Mouse (Mus musculus) limb, embryonic 10.5 days (tissue): Measurements from ENCODE around the gene Frs3. TPM values are rescaled to one million over a fixed set of nuclear protein-coding genes. Genes with fewer than 3 reads are reported as not detected.
A peak's percentile ranks its signal among the peaks of the same experiment; 100 is the strongest.

Source experiments
- DNase-seq: peaks from one replicate; pipeline ENCODE4 v3.0.0-alpha.2; 2017; ENCODE audit warnings: low spot score
- H3K27ac ChIP-seq: fragments of 300-500 bp; sonication (generic); 2 replicates; pipeline ENCODE4 v1.5.1; 2016; ENCODE audit warnings: mild to moderate bottlenecking
- H3K27me3 ChIP-seq: fragments of 300-500 bp; sonication (generic); 2 replicates; pipeline ENCODE4 v1.6.1; 2016; ENCODE audit warnings: low read depth, mild to moderate bottlenecking; ENCODE audit not compliant: poor library complexity, severe bottlenecking
- H3K36me3 ChIP-seq: fragments of 300-500 bp; sonication (generic); 2 replicates; pipeline ENCODE4 v1.6.1; 2016; ENCODE audit warnings: mild to moderate bottlenecking, moderate library complexity
- H3K4me1 ChIP-seq: fragments of 300-500 bp; sonication (generic); 2 replicates; pipeline ENCODE4 v1.6.1; 2016
- H3K4me3 ChIP-seq: fragments of 300-500 bp; sonication (generic); 2 replicates; pipeline ENCODE4 v1.5.1; 2016; ENCODE audit warnings: mild to moderate bottlenecking, moderate library complexity
- H3K9me3 ChIP-seq: fragments of 300-500 bp; sonication (generic); replicated peaks from 2 replicates; pipeline ENCODE4 v1.6.1; 2016; ENCODE audit warnings: mild to moderate bottlenecking
- whole genome bisulfite sequencing: fragments of 180-500 bp; shearing (Covaris S2); methylation state at CpG from one replicate; pipeline ENCODE4 v1.1.7; 2016; 5-methylcytosine and 5-hydroxymethylcytosine counted together
- polyA plus RNA-seq: library from polyadenylated mRNA; unstranded; fragments of >200 nt; fragmentation: Nextera tagmentation; extraction: Ambion mirVana; gene quantifications from 2 replicates; pipeline ENCODE4 v1.2.1, GENCODE M21; 2016

Frs3 gene
- polyA plus RNA-seq, 1 experiment from 2014 or later = 7.3 TPM

DNA sequence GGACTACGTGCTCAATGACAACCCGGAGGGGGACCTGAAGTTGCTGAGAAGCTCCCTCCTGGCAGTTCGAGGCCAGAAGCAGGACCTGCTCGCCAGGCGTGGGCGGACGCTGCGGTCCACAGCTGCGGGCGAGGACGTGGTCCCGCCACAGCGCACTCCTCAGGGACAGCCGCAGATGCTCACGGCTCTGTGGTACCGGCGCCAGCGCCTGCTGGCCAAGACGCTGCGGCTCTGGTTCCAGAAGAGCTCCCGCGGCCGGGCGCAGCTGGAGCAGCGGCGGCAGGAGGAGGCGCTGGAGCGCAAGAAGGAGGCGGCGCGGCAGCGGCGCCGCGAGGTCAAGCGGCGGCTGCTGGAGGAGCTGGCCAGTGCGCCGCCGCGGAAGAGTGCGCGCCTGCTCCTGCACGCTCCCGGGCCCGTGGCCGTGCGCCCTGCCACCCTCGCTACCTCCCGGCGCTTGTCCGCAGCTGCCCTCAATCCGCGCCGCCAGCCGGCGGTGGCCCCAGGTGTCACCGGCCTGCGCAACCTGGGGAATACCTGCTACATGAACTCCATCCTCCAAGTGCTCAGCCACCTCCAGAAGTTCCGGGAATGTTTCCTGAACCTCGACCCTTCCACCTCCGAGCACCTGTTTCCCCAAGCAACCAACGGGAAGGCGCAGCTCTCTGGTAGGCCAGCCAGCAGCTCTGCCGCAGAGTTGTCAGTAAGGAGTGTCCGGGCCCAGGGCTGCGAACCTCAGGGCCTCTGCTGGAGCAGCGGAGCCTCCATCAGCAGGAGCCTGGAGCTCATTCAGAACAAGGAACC, 16.3 kb upstream of the Frs3 start:
- Histone ChIP-seq H3K4me3 (peak overlapping the region; percentile 58), H3K27me3 (peaks cover 33% of the 10 kb centered on the region), H3K36me3 (peaks cover 19% of the 10 kb centered on the region), H3K27ac (peak overlapping the region; percentile 72), H3K9me3 (no peaks in the 10 kb centered on the region), H3K4me1 (peaks cover 26% of the 10 kb centered on the region)
- 4% methylated on average over 68 of the region's 68 CpGs for WGBS
- DNase-seq = peak; percentile 80

DNA sequence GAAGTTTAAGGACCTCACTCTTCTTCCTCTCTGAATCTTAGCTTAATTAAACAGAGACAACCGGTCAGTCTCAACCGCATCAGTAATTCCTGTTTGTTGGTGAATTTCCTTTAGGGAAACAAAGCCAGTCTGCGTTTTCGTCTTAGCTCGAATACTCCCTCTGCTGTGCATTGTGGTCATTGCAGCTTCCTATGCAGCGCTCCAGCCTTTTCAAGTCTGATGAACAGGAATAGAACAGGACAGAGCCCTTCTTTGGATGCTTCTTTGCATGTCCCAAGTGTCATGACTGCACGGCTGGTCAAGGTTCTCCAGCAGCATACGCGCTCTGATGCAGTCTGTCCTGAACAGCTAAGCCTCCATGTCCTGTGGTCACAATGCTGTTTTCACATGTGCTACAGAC, 12.2 kb upstream of the Frs3 start:
- peak; percentile 69 for DNase-seq
- H3K27ac ChIP-seq = no peak overlapping the region
- peaks cover 52% of the 10 kb centered on the region for H3K36me3 ChIP-seq
- H3K4me3 ChIP-seq = no peak overlapping the region
- no peaks in the 10 kb centered on the region for H3K9me3 ChIP-seq
- H3K27me3 ChIP-seq = peaks cover 18% of the 10 kb centered on the region
- peaks cover 26% of the 10 kb centered on the region for H3K4me1 ChIP-seq
- WGBS = 24% methylated on average over 9 of the region's 9 CpGs

DNA sequence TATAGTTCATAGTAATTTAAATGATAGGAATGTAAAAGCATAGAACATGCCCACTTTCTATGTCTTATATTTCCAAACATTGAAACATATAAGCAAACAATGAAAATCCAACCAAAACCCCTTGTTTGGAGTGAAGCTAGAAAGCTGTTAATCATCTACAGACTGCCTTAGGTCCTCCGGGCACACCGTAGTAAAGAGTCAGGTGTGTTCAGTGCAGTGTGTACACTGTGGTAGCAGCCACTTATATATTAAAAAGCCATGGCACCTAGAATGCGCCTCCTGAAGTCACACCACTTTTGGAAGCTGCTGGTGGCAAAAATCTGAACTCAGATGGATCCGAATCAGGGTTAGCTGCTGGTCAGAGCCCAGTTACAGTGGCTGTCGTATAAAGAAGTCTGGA, 10.6 kb upstream of the Frs3 start:
- peaks cover 2% of the 10 kb centered on the region for H3K27me3 ChIP-seq
- DNase-seq = no peak
- H3K4me3 ChIP-seq = no peak overlapping the region
- WGBS = 87% methylated on average over 5 of the region's 5 CpGs
- no peak overlapping the region for H3K27ac ChIP-seq
- H3K36me3 ChIP-seq = peaks cover 68% of the 10 kb centered on the region
- H3K4me1 ChIP-seq = peaks cover 12% of the 10 kb centered on the region
- no peaks in the 10 kb centered on the region for H3K9me3 ChIP-seq

DNA sequence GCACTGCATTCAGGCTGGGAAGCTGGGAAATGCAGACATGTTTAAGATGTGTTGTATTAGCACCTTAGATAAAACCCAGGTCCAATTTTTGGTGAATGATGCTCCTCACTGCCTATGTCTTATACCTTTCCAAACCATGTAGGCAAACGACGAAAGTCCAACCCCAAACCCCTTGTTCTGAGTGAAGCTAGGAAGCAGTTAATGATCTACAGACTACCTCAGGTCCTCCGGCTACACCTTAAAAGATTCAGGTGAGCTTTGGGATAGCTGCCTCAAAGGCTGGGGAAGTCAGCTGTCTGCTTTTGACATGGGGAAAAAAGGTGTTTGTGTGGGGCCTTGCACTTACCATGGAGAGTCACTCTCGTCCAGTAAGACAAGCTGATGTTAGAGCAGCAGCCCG, 10.1 kb upstream of the Frs3 start:
- H3K9me3 ChIP-seq = no peaks in the 10 kb centered on the region
- peaks cover 7% of the 10 kb centered on the region for H3K4me1 ChIP-seq
- 87% methylated on average over 5 of the region's 5 CpGs for WGBS
- no peak overlapping the region for H3K4me3 ChIP-seq
- H3K27ac ChIP-seq = no peak overlapping the region
- H3K27me3 ChIP-seq = no peaks in the 10 kb centered on the region
- H3K36me3 ChIP-seq = peaks cover 73% of the 10 kb centered on the region
- DNase-seq = no peak

GRCm38 (mm10) chr17:47682836-47683235, 6.0 kb upstream of the Frs3 start:
- peaks cover 9% of the 10 kb centered on the region for H3K4me1 ChIP-seq
- WGBS = 76% methylated on average over 4 of the region's 4 CpGs
- no peaks in the 10 kb centered on the region for H3K27me3 ChIP-seq
- no peak overlapping the region for H3K4me3 ChIP-seq
- no peak for DNase-seq
- H3K36me3 ChIP-seq = peaks cover 82% of the 10 kb centered on the region
- no peaks in the 10 kb centered on the region for H3K9me3 ChIP-seq
- H3K27ac ChIP-seq = no peak overlapping the region

DNA sequence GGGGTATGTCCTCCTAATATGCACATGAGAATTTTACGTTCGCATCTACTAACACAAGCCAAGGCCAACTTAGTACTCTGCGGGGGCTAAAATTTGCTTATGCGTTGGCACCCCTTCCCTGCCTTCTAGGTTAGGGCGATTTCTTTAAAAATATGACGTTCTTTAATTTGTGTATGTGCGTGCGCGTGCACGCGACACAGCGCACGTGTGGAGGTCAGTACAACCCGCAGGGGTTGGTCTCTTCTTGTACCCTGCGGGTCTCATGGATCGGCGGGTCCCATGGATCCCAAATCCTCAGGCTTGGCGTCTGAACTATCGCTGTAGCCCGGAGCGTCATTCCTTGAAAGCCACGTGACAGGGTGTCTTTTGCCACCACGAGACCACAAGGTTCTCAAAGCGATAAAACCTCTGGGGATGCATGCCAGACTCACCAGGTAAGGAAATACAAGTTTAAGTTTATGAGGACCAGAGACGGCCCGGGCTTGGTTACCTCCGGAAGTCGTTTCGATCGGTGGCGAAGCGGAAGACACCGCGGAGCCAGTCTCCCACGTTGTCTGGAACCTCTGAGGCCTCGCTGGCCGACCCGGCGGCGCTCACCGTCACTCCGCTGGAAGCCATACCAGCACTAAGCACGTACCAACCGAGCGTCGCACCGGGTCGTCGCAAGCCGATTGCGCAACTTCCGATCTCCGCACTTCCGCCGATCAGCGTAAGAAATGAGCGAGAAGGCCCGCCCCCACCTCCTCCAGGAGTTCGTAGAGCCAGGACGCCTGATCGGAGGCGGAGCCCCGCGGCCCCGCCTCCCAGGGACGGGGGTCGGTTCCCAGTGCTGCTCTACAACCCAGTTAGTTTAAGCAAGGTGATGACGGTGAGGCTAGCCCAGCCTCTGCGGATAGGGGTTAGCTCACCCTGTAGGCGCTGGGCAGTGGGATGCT, 1.2 kb upstream of the Frs3 start:
- H3K4me3 ChIP-seq = peak overlapping the region; percentile 90
- H3K27ac ChIP-seq = peak overlapping the region; percentile 84
- DNase-seq = peak; percentile 95
- H3K9me3 ChIP-seq = no peaks in the 10 kb centered on the region
- H3K36me3 ChIP-seq = peaks cover 41% of the 10 kb centered on the region
- peaks cover 30% of the 10 kb centered on the region for H3K4me1 ChIP-seq
- WGBS = under 1% methylated on average over 70 of the region's 70 CpGs
- H3K27me3 ChIP-seq = peaks cover 34% of the 10 kb centered on the region

- Histone ChIP-seq H3K4me1 (peaks cover 30% of the 10 kb centered on the region), H3K4me3 (peak within 1 kb of the TSS; percentile 90), H3K27me3 (peaks cover 40% of the 10 kb centered on the region), H3K36me3 (peaks cover 35% of the 10 kb centered on the region), H3K9me3 (no peaks in the 10 kb centered on the region), H3K27ac (peak within 1 kb of the TSS; percentile 84)
- DNase-seq = no peak
- 0% methylated on average over 9 of the region's 9 CpGs for WGBS
Measured at GRCm38 (mm10) chr17:47688344-47688607, 554 bp upstream of the Frs3 start, which contains the start of gene Tomm6. TSS of gene Tomm6 (minus strand) at chr17:47688386.

DNA sequence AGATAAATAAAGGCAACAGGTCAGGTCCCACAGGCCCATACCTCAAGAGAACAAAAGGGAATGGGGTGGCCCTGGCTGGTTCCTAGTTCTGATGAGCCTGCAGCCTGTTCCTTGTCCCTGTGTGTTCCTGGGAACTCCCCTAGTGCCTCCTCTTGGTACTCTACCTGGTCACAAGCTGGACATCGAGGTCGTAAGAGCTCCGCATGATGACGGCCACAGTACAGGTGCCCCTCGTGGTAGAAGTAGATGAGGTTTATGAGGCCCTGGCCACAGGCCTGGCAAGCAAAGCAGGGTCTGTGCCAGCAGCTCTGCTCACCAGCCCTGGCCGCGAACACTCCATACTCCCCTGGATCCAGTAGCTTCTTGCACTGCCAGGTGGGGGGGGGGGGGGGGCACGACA, 1.1 kb downstream of the Frs3 start:
- Histone ChIP-seq H3K4me3 (no peak overlapping the region; the same call in 1 of the 2 replicates), H3K4me1 (peaks cover 44% of the 10 kb centered on the region), H3K9me3 (no peaks in the 10 kb centered on the region), H3K27ac (no peak overlapping the region), H3K27me3 (peaks cover 48% of the 10 kb centered on the region), H3K36me3 (peaks cover 19% of the 10 kb centered on the region)
- no peak for DNase-seq
- 75% methylated on average over 8 of the region's 8 CpGs for WGBS

DNA sequence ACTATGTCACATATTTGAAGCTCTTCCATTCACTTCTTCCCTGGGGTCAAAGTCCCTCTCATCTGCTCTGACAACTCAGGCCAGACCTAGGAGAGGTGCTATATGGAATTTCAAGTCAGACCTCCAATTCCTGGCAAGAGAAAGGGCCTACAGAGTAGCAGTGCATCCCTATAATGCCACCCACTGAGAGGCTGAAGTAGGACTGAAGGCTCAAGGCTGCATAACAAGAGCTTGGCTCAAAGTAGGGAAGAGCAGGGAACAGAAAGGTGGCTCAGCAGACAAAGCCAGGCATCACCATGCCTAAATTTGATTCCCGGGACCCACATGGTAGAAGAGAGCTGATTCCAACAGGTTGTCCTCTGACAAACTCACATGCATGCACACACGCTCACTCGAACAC, 2.8 kb downstream of the Frs3 start:
- Histone ChIP-seq H3K36me3 (0 out of 2 replicates have a peak, but pooled peaks cover 3% of the 10 kb centered on the region), H3K4me1 (peaks cover 49% of the 10 kb centered on the region), H3K27me3 (peaks cover 48% of the 10 kb centered on the region), H3K9me3 (no peaks in the 10 kb centered on the region), H3K4me3 (no peak overlapping the region), H3K27ac (no peak overlapping the region)
- WGBS = 91% methylated on average over 3 of the region's 3 CpGs
- DNase-seq = no peak

GRCm38 (mm10) chr17:47693671-47694441, 5.0 kb downstream of the Frs3 start:
- Histone ChIP-seq H3K4me3 (peak overlapping the region; percentile 85), H3K27me3 (peaks cover 52% of the 10 kb centered on the region), H3K36me3 (peaks cover 5% of the 10 kb centered on the region), H3K9me3 (no peaks in the 10 kb centered on the region), H3K27ac (peak overlapping the region; percentile 90; the same call in 1 of the 2 replicates), H3K4me1 (peaks cover 33% of the 10 kb centered on the region)
- DNase-seq = no peak
- 36% methylated on average over 13 of the region's 13 CpGs for WGBS

DNA sequence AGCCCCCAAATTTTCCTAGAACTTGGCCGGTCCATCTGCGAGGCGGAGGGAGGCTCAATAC, 5.4 kb downstream of the Frs3 start, which contains the start of gene Gm21981:
Gene Gm21981 (minus strand): TSS at position 14 of the 61 bp plus-strand sequence.
- Histone ChIP-seq H3K27ac (peak within 1 kb of the TSS; percentile 90), H3K4me1 (peaks cover 29% of the 10 kb centered on the region), H3K36me3 (peaks cover 10% of the 10 kb centered on the region), H3K27me3 (peaks cover 51% of the 10 kb centered on the region), H3K9me3 (no peaks in the 10 kb centered on the region), H3K4me3 (peak within 1 kb of the TSS; percentile 85)
- WGBS = 2% methylated on average over 3 of the region's 3 CpGs
- no peak for DNase-seq

DNA sequence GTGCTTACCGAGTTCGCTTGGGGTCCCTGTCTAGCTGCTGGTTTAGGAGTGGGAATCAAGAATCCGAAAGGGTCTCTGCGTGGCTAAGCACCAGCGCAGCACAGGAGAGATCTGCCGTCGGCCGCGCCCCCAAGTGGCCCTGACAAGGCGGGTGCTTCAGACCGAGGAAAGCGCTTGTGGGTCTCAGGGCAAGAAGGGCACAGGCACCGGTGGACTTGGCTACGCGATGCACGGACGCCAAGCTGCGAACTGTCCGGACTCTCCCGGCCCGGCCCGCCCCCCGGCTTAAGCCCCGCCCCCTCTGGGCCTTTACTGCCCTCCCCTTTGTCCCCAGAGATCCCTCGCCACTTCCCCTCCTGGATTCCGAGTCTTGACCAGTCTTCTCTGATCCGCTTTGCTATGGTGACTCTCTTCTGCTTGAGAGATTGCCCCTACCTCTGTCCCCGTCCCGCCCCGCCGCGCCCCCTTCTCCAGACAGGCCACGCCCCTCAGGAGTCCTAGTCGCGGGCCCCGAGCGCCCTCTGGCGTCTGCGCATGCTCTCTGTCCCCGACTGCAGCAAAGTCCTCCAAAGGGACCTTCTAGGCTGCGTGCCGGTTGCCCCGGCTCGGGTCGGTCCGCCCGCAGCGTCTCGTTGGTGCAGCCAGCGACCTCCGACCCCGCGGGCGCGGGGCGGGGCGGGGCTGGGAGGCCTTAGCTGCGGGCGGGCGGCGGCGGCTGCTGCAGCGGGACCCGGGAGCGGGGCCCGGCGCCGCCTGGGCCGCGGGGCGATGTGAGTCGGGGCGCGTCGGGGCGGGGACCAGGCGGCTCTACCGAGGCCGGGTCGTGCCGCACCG, 5.9 kb downstream of the Frs3 start, which contains the start of gene Prickle4:
Gene Prickle4 (minus strand): TSS at position 234 of the 834 bp plus-strand sequence.
- peaks cover 47% of the 10 kb centered on the region for H3K27me3 ChIP-seq
- peaks cover 24% of the 10 kb centered on the region for H3K4me1 ChIP-seq
- peak within 1 kb of the TSS; percentile 90 for H3K27ac ChIP-seq
- H3K4me3 ChIP-seq = peak within 1 kb of the TSS; percentile 85
- WGBS = under 1% methylated on average over 81 of the region's 82 CpGs
- DNase-seq = peak; percentile 99
- no peaks in the 10 kb centered on the region for H3K9me3 ChIP-seq
- peaks cover 14% of the 10 kb centered on the region for H3K36me3 ChIP-seq
